Mouse (Mus musculus) brain, embryonic 14.5 days (tissue): ENCODE results near the gene Defb36.

Experiments
- CTCF ChIP-seq: fragments of 200-500 bp; IDR thresholded peaks from 2 replicates; pipeline ENCODE4 v1.5.1; 2012; ENCODE audit warnings: inconsistent platforms, mild to moderate bottlenecking, moderate library complexity, borderline replicate concordance; ENCODE audit not compliant: insufficient read depth, insufficient read length; ENCODE audit errors: extremely low read depth
- POLR2A ChIP-seq: fragments of 200-500 bp; IDR thresholded peaks from 2 replicates; pipeline ENCODE4 v1.6.1; 2012; ENCODE audit warnings: mild to moderate bottlenecking, inconsistent platforms, borderline replicate concordance; ENCODE audit not compliant: poor library complexity, insufficient read depth, insufficient read length, severe bottlenecking; ENCODE audit errors: extremely low read depth

DNA sequence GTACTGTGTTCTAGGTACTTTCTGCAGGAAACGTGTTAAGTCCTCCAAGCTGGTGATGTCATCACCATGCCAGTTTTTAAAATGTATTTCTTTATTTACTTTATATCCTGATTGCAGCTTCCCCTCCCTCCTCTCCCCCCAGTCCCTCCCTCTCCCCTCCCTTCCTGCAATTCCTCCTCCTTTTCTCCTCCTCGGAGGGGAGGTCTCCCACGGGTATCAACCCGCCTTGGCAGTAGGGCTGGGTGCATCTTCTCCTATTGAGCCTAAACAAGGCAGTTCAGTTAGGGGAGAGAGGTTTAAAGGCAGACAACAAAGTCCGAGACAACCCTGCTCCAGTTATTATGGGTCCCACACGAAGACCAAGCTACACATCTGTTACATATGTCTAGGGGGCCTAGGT lies 34.7 kb downstream of the Defb36 start:
- no peak for TF ChIP-seq POLR2A
- TF ChIP-seq CTCF = no peak
